Mouse (Mus musculus) spleen, adult 18-20 months (tissue): ENCODE measurements at regions not wholly inside any gene's neighbourhood (a gene's known extent, or its start where the extent isn't known, plus 50 kb on each side); places are given as distances from the start of the nearest gene placed in this dataset.

Experiments used
- DNase-seq, 2 experiments: peaks; one replicate each; pipeline ENCODE4 v3.0.0; 2022; ENCODE audit warnings: mixed read lengths in 2 of 2

DNA sequence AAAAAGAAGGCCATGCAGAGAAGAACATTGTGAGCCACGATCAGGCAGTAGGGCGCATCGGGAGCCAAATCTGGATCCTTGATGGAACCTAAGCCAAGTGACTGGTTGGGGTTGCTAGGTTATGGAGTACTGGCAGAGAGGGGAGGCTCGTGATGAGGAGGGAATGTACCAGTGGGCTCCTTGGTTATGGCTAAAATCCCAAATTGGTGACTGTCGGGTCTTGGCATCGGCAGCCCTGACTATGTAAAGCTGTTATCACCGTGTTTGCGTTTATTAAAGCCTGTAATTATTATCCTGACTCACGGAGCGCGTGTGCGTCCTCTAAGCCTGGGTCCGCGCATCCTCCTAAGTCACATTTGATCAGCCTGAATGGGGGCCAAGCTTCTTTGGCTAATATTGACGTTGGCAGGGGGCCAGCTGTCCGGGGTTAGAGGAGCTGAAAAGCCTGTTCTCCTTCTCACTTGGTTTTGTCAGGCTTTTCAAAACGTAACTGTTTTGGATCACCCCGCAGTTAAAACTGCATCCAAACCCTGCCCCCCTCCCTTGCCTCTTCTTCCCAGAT, 388.9 kb upstream of the Dynlrb2 start:
- no peak for DNase-seq

- DNase-seq, result no peak
These were observed 389.8 kb upstream of the Dynlrb2 start for GRCm38 (mm10) chr8:116114978-116115377.

DNA sequence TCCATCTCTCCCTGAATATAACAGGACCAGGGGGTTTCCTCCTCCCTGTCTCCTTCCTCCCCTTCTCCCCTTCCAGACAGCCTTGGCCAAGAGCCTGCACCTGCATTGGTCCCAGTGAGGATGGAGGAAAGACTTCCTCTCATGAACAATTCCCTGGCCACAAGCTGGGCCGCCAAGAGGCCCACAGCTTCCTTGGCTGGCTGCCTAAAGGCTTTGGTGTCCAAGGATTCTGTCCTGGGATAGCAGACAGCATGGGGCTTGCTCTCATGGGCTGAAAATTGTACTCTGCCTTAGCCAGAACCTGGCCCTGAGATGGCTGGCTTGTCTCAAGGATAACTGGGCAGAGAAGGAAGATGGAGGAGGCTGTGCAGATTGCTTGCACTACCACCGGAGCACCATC, 390.3 kb upstream of the Dynlrb2 start:
- DNase-seq, result no peak

- DNase-seq, result no peak
These were observed 393.6 kb upstream of the Dynlrb2 start for GRCm38 (mm10) chr8:116111168-116111567.

- no peak for DNase-seq
These were observed 389.1 kb upstream of the Maf start for GRCm38 (mm10) chr8:116096666-116097065.

DNA sequence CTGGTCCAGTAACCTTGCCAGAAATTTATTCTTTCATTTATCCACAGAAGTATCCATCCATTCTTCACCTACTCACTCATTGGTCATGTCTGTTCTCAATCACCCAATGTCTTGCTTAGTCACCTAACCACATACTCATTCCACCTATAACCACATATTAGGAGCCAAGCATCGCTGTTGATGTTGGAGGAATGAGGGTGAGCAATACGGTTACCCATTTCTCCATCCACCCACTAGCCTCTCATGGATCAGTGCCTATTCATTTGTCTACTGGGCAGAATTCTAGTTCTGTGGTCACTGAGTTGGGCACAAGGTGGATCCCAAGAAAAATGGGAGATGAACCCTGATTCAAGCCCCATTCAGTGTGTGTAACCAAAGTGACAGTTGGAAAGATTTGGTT, 375.6 kb upstream of the Maf start:
- no peak for DNase-seq

GRCm38 (mm10) chr8:116078849-116079407, 371.3 kb upstream of the Maf start:
- no peak for DNase-seq

GRCm38 (mm10) chr8:116071497-116071896, 363.9 kb upstream of the Maf start:
- DNase-seq, result no peak

DNA sequence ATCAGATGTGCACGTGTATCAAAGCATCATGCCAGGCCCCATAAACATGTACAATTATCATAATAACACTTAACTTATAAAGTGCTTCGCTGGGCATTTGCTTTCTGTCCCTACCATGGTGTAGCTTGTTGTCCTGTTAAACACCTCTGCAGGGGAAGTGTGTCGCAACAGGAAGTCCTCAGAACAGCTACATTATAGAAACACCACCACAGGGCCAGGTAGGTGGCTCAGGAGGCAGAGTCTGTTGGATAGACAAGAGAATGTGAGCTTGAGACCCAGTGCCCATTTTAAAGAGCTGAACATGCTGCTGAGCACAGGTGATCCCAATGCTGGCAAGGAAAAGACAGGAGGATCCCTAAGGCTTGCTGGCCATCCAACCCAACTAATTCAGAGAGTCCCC, 361.9 kb upstream of the Maf start:
- DNase-seq, result no peak

DNA sequence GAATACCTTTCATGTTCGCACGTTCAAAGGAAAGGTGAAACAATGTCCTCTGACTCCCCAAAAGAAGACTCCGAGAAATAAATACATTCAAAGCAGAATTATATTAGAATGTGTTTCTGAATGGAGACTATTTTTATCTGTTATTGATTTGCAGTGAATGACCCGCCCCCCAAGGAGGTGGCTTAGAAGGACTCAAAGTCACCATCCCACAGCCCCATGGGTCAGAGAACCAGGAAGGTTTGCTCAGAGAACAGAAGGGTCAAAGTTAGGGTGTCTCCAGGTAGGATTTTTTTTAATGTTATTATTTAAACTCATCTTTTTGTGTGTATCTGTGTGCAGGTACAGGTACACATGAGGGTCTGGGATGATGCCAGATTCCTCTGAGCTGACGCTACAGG, 360.4 kb upstream of the Maf start:
- no peak for DNase-seq

DNA sequence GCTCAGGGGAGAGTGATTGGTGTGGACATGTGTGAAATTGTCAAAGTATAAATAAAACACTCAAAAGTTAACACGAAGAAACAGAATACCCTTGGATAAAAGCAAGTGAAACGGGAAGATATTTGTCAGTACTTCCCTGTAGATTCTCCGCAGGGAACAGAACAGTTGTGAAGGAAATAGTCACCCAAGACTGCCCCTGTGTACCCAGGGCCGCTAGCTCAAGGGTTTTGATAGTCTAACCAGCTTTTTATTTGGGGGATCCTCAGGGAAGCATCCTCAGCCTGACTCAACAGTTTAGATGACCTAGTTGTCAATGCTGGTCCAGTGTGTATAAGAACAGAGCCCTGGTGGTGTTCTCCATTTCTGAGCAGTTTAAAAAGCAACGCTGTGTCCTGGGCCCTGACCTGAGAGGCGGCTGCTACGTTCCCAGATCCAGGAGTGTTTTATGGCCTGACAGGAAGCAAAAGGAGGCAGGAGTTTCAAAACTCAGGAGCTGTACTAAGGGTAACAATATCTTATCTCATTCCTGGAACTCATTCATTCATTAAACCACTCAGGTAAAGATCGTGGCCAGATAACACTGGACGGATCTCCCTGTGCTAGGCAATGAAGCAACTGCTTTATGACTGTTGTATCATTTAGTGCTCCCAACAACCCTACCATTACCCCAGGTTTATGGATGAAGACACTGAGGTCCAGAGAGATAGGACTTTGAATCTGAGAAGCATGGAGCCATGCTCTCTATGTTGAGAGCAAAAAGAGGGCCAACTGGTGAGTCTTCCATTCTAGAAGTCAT, 359.8 kb upstream of the Maf start:
- DNase-seq, result no peak

DNA sequence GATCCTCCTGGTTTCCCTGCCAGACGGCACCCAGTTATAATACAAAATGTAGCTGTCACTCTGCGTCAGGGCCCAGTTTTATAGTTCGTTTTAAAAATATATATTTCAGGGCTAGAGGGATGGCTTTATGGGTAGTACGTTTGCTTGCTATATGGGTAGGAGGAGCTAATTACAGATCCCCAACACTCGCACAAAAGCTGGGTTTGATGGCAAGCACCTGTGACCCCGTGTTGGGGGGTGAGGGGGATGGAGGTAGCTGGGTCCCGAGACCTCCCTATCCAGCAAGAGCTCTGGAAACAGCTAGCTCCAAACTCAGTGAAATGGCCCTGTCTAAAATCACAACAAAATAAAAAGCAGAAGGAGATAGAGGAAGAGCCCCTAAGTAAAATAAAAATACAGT, 358.3 kb upstream of the Maf start:
- no peak for DNase-seq

DNA sequence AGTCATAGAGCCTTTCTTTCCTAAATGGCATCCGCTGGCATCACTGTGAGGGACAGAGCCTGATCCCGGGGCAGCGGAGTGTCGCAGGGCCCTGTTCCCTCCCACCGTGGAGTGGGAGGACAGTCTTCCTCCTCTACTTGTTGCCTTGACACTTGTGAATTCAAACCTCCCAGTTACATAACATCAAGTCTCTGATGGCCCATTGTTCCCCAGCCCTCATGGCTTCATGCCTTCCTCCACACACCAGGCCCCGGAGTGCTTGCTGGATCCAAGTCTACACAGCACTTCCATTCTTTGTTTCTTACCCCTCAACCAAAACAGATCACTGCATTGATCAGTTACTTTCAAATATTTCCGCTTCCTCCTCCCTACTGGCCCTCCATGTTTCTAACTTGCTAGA, 357.7 kb upstream of the Maf start:
- DNase-seq, result no peak

GRCm38 (mm10) chr8:116064562-116064961, 357.0 kb upstream of the Maf start:
- DNase-seq, result no peak

- no peak for DNase-seq
These were observed 355.9 kb upstream of the Maf start for GRCm38 (mm10) chr8:116063541-116063940.

DNA sequence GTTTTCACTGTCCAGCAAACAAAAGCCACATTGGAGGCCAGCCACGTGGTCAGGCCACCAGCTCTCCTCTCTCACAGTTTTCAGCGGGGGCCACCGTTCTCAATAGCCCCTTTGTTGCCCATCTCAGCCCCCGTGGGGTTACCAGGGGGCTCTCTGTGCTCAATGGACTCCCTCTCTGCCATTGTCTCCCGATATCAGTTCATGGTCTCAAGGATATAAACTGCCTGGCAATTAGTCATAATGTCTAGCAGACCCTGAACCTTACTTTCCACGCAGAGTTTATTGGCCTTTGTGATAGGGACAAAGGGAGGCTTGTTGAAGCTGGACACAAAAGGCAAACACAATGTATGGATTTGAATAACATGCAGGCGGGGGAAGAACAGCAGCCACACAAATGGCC, 345.9 kb upstream of the Maf start:
- no peak for DNase-seq

DNA sequence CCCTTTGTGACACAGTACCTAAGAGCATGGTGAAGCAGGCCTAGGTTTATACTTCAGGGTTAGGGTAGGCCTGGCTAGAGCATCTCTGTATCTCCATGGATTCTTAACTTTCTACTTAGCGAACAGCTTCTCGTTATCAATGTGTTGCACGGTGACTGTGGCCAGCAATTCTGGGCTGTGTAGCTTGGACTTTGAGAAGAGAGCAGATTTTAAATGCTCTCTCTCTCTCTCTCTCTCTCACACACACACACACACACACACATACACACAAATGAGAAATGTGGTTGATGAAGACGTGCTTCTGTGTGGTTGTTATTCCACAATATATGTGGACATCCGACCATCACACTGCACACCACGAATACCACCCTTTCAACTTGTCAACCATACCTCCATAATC, 345.4 kb upstream of the Maf start:
- no peak for DNase-seq

DNA sequence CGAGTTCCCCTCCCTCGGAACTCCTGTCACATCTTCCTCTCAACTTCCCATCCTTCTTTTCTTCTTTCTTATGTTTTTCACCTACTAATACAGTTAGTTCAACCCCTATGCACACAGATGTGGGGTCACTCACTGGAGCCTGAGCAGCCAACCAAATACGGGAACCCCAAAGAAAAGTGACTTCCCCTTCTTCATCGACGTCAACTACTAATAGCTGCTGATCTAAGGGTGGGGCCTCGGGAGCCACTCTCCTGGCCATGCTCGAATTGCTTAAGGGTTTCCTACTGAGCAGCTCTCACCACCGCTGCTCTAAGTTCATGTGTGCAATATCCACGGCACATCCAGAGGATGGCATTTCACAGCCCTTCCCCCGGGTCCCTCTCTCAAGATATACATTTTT, 340.9 kb upstream of the Maf start:
- no peak for DNase-seq

DNA sequence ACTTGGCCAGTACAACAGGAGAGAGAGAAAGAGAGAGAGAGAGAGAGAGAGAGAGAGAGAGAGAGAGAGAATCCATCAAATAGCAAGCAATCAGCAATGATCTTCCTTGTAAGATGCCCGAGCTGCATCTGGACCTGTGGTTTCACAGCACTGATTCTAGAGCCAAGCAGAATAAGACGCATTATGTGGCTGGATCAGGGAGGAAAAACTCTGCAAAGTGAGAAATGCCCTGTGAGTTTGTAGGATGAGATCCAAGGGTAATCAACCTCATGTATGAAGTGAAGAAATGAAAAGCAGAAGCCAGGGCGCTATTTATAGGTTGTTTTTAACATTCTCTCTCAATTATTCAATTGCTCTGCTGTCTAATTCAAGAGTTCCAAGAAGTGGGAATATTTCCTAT, 339.3 kb upstream of the Maf start:
- DNase-seq, result no peak

DNA sequence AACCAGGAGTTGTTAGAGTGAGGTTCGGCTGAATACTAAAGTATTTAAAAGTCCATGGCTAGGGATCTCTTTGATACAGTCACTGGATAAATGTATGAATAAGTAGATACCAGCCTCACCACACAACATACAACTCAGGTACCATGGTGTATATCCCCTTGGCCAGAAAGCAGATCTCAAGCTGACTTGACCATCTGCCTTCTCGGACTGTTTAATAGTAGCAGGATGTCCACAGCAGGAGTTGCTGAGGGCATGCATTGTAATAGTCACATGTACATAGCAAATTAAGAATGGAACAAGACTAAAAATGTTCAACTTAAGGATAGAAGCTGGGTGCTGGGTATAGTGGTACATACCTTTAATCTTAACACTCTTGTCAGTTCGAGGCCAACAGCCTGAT, 337.9 kb upstream of the Maf start:
- no peak for DNase-seq

DNA sequence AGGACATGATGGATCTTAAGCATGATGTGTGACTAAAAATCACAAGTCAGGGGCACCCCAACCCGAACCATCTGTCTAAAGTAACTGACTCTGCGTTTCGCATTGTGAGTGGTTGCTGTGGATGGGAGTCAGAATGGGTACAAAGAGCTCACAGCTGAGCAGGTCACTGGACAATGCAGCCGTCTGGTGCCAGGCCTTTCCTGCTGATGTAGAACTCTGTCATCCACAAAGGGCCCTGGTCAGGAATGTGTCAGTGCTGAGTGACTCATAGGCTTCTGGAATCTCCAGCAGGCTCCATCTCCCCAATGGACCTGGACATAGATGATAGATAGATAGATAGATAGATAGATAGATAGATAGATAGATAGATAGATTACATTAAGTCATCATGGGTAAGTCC, 335.8 kb upstream of the Maf start:
- DNase-seq, result no peak

DNA sequence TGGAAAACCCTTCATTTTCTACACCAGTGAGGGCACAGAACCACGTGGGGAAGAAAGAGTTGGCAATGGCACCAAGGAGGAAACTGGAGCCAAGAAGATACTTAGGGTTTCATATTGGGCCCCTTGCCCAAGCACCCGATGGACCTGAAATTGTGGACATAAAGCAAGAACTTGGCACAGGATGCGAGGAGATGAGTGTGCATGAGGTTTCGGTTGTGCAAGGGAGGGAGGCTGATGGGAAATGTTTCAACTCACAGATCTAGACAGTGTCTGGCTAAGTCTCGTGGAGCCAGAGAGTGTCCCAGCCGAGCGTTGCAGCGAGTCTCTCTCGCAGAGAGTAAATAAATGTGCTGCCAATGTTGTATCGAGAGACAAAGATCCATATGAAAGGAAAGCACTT, 323.4 kb upstream of the Maf start:
- no peak for DNase-seq

DNA sequence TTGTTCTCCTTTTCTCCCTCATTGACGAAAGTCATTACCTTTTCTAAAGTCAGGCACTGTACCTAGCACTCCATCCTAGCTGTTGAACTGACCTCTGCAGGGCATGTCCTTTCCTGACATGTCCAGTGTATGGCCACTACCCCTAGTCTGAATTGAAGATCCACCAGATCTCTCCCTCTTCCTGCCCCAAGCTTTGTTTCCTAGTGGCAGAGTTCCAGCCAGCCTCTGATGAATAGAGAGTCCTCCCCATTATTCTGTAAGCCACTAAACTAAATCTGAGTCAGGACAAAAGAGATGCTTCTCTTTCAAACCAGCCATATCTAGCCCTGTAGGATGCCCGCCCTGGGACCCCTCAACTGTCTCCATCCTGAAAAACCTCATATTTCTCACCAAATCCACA, 317.7 kb upstream of the Maf start:
- DNase-seq, result no peak

DNA sequence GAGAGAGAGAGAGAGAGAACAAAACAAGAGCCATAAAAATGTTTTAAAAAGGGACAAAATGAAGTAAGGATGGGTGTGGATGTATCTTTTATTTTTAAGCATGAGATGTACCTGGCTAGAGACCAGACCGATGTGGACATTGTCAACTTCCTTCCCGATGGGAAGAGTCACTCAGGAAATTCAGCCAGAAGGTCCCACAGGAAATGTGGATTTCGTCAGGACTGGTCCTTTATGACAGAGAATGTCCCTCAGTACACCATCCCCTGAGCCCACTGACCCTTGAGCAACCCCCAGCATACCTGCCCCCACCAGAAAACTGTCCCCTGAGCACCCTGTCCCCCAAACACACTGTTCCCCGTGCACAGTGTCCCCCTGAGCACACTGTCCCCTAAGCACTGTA, 317.2 kb upstream of the Maf start:
- DNase-seq, result no peak

DNA sequence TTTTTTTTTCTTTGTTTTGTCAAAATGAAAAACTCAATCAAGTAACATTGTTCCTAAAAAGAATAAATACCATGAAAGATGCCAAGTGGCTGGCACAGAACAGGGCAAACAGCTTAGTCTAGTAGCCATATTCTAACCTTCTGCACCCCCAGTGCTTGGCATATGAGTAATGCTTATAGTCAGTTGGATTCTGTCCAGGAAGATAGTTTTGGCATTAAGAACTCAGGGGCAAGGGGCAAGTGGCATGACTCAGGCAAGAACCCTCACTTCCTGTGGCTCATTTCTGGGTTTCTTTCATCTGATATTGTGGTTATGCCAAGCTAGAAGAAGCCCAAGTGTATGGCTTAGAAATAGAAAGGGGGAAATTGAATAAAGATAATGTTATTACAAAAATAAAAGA, 314.1 kb upstream of the Maf start:
- DNase-seq, result no peak
